Mouse (Mus musculus) erythroblast, embryonic 14.5 days (primary cell): ENCODE measurements around the gene Hmgcs2.

ENCODE experiments used
- GATA1 ChIP-seq: IDR thresholded peaks from 2 replicates; pipeline ENCODE4 v1.6.1; 2012; ENCODE audit warnings: low read length, inconsistent platforms, mixed read lengths
- TAL1 ChIP-seq: IDR thresholded peaks from 3 replicates; pipeline ENCODE4 v1.6.1; 2012; ENCODE audit warnings: low read length, inconsistent platforms, mixed read lengths

DNA sequence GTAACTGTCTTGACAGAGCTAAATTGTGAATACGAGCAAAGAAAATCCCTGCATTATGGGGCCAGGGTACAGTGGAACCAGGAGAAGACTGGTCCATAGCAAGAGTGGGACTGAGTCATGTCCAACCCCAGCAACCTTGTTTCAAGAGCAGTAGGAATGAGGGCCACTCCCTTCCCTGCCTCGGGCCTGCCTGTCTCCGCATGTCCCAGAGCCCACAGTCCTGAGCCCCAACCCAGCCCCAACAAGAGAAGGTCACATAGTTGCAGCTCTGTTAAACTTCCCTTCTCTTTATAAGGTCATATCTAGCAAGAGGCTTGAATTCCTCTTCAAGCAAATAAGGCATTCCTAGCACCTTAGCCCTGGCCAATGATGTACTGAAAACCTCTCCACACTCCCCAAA is 21.5 kb downstream of the Hmgcs2 start:
- TF ChIP-seq TAL1 (no peak), GATA1 (no peak)
